Mouse (Mus musculus): ENCODE measurements around the gene Ablim1.

DNA sequence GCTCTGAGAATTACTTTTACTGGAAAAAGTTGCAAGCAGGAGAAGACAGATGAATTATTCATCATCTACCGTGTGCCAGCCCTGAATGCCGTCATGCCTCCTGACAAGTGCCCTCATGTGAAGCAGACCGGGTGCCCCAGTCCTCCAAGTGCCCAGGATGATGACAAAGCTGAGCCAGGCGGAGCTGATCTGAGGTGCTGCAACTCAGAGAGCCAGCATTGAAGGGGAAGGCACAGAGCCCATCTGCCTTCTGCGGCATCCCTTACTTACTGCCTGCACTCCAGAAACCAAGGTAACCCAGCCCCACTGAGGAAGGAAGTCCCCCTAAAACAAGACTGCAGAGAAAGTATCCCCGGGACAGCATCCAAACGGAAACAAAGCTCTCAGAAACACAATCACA is 76.3 kb downstream of the Ablim1 start:
- TF ChIP-seq CTCF (IDR thresholded peaks at IDR 0.05; ENCODE audit: insufficient read depth, low read depth, low read length) (no peak), POLR2A (IDR thresholded peaks at IDR 0.05; ENCODE audit: insufficient read depth, low read depth, low read length) (no peak)
